Mouse (Mus musculus) telencephalon, adult 2 months (tissue): ENCODE measurements around the gene Tns3.

Experiments
- DNase-seq: peaks from one replicate; pipeline ENCODE4 v3.0.0-alpha.2; 2011; ENCODE audit warnings: low read depth, low spot score

Tns3 gene

GRCm38 (mm10) chr11:8680650-8681049 lies 16.3 kb upstream of the Tns3 start:
- no peak for DNase-seq

GRCm38 (mm10) chr11:8679221-8679620 lies 14.9 kb upstream of the Tns3 start:
- no peak for DNase-seq

- DNase-seq, result no peak
Observed at GRCm38 (mm10) chr11:8678260-8678995, 14.1 kb upstream of the Tns3 start.

- DNase-seq, result no peak
Observed at GRCm38 (mm10) chr11:8675701-8676474, 11.6 kb upstream of the Tns3 start.

GRCm38 (mm10) chr11:8674549-8675149 lies 10.3 kb upstream of the Tns3 start:
- DNase-seq, result no peak

GRCm38 (mm10) chr11:8671698-8672097 lies 7.4 kb upstream of the Tns3 start:
- no peak for DNase-seq

DNA sequence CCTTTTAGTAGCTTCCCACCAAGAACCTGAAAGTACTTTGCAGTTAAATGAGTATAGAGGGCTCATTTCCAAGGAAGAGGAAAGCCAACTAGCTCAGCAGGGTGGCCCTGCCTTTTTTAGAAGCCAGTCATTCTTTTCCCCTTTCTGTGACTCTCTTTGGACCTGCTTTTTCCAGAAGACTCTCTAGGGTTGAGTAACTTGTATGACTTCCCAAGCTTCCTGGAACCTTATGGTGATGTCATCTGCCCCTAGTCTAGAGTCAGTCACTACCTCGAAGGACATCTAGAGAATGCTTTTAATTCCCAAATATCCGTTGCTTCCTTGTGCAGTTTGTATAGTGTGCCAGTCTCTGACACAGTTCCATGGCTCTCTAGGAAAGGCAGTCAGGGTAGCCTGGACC lies 4.8 kb upstream of the Tns3 start:
- DNase-seq, result no peak

DNA sequence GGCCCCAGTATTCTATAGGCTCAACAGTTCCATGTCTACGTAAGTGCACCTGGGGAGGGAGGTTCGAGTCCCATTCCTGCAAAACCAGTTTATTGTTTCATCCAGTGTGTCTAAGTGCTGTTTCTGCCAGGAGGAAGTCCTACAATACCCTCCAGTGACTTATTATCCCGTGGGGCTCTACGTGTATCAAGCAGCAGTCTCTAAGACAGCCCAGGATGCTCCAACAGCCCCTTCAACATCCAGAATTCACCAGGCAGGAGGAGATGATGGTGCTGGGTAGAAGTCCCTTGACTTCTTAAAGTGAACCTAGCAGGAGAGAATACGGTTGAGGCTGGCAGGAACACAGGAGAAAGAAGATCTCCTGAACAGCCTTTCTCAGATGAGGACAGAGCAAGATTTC lies 462 bp upstream of the Tns3 start:
- no peak for DNase-seq

DNA sequence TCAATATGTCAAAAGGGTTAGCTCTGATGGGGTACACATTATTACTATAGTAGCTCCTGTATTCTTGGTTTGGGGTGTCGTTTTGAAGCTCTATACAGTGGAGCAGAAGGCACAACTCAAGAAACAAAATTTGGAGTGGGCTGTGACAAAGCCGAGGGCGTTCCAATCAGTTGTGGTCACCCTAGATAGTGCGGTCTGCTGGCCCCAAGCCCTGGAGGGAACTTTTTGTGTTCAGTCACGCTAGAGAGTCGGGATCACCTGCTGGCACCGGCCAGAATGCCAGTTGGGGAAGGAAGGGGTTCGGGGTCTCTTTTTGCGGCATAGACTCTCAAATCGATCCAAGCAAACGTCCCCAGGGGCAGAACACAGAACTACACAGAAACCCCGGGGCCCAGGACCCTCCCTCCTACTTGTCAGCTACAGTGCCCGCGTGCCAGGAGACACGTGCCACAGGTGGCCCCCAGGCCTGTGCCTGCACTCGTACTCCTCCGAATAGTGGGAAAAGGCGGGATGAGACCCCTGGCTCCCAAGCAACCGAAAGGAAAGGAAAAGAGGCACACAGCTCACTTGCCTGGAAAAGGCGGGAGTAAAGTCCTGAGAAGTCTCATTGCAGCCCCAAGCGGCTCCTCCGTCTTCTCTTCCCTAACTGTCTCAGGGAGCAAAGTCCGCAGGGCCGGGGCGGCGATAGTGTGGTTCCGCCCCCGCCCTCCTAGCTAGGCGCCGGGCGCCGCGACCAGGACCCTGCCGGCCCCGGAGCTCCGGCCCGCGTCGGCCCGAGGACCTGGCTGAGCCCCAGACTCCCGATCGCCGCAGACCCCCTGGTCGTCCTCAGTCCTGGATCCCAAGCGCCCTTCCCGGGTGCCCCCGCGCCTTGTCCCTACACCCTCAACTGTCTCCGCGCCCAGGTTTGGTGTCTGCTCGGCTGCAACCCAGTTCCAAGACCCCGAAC lies 617 bp downstream of the Tns3 start:
- DNase-seq, result no peak

DNA sequence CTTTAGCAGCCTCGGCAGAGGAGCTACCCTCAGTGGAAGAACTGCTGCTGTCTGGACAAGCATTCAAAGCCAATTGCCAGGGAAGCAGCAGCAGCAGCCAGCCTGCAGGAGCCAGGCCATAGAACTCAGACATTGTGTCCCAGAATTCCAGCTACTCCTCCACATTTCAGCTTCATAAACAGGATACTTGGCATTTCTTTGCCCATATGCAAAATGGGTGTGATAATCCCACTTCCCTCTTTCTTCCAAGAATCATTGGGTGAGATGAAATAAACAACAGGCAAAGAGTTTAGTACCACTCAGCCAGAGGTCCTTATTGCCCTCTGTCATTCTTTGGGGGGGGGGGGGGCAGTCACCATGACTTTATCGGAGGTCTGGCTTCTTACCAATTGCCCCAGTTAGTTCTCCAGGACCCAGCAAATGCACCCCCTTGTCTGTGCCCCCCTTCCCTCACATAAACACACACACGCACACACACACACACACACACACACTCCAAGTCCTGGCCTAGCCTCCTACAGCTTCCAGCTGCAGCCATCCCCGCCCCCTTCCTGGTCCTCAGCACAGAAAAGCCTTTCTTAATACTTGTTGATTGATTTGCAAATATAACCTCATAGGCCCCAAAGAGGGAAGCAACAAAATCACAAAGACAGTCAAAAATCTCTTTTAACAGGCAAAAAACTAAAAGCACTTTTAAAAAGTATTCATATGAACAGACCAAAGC lies 1.5 kb downstream of the Tns3 start:
- DNase-seq, result no peak

DNA sequence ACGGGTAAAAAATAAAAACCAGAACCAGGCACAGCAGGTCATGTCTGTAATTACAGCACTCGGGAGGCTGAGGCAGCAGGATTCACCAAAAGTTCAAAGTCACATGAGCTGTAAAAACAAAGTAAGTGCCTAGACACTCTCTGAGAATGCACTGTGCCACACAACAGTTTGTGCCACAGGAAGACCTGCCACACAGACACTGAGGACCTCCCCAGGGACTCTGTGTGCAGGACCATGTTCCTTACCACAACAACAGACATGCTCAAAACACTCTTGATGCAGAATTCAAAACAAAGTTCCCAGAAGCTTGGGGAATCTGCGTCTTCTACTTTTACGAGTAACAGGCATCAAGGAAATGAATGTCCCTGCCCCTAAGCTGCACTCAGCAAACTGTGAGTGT lies 3.4 kb downstream of the Tns3 start:
- no peak for DNase-seq

DNA sequence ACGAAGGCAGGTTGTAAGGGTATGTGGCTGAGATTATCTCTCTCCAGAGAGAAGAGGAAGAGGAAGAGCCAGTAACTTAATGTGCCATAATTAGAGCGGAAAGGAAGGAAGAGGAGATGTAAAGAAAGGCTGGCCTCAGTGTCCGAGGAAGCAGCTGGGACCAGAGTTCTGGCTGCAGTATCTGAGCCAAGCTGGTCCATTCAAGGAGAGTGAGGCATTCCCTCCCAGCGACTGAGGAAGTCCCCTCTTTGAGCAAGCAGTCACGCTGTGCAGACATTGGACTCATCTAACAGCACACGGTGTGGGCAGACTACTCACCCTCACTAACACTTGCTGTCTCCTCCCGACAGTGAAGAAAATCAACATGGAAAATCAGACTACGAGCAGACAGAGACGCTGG lies 4.5 kb downstream of the Tns3 start:
- no peak for DNase-seq

- no peak for DNase-seq
Observed at GRCm38 (mm10) chr11:8659061-8659460, 5.3 kb downstream of the Tns3 start.

DNA sequence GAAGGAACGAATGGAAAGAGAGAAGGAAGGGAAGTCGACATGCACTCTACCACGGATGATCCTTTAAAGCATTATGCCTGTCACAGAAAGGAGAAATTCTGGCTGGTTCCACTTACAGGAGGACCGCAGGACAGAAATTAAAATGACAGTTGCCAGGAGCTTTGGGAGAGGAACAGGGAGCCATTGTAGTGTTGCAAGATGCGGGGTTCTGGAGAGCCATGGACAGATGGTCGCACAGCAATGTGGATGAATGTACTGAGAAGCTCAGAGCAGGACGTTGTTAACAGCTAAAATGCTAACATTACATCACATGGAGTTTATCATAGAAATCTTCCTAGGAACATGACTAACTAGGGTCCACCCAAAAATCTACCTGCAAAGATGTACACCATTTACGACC lies 6.8 kb downstream of the Tns3 start:
- peak; percentile 27 for DNase-seq

- no peak for DNase-seq
Observed at GRCm38 (mm10) chr11:8656448-8657393, 7.6 kb downstream of the Tns3 start.

- DNase-seq, result peak; percentile 71
Observed at GRCm38 (mm10) chr11:8653800-8654295, 10.5 kb downstream of the Tns3 start.

DNA sequence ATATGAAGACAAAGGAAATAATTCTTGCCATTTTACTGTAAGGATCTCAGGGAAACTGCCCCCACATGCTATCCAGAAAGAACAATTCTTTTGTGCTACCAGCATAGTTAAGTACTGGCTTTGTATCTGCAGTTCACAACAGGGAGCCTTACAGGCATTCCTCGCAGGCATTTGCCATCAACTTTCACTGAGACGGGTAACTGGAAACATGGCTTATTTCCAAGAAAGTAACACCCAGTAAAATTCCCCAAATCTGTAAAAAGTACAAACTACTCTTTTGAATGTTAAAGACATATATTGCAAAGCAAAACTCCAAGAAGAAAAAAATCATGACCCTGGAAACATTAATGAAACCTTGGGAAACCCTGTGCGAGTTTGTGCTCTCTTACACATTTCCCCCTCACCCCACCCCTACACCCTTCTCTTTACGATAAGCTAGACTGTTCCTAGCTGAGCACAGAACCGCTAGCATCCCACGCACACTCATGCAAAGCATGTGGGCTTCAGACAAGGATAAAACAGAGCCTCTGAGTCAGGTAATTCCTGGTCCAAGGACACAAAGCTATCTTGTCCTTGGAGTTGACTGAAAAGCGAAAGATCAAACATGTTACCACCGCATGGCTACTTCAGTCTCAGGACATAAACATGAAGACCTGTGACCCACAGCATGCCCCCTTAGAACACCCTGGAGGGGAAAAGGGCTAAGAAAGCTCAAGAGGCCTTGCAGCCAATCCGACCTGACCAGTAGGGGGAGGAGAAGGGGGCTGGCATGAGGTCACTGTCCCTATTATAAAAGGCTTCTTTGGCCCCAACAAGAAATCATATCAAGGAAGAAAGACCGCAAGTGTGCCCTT lies 11.3 kb downstream of the Tns3 start:
- DNase-seq, result peak; percentile 51

GRCm38 (mm10) chr11:8652116-8652714 lies 12.1 kb downstream of the Tns3 start:
- DNase-seq, result no peak
